Mouse (Mus musculus) left cerebral cortex, postnatal 14 days (tissue): ENCODE measurements around the gene Snrnp200. TPM values are rescaled to one million over a fixed set of nuclear protein-coding genes. Genes with fewer than 3 reads are reported as not detected.
"Not testable (repeated sequence)": the region's sequence is repeated elsewhere in the genome, so short reads cannot be mapped to it uniquely, and the experiment has no call there.

Experiments used
- DNase-seq, 2 experiments: peaks; one replicate each; pipeline ENCODE4 v3.0.0; 2021 to 2022; ENCODE audit warnings: low spot score in 2 of 2, mixed read lengths in 1 of 2
- intact Hi-C: fragments of 180-260 bp; cut with DNase I; formaldehyde crosslinking; loops from one replicate; pipeline ENCODE4 v1.15.1; 2025
- total RNA-seq, 2 experiments: library from RNA; stranded (reverse); gene quantifications; 2 replicates each; pipeline ENCODE4 v1.2.3; 2021

The Snrnp200 gene
- total RNA-seq, 2 experiments from 2014 or later, result 73.1 to 81.4 TPM

GRCm38 (mm10) chr2:127250291-127251008, 42.3 kb downstream of the Snrnp200 start:
- no peak for DNase-seq
- intact Hi-C loops, result no loop called here

DNA sequence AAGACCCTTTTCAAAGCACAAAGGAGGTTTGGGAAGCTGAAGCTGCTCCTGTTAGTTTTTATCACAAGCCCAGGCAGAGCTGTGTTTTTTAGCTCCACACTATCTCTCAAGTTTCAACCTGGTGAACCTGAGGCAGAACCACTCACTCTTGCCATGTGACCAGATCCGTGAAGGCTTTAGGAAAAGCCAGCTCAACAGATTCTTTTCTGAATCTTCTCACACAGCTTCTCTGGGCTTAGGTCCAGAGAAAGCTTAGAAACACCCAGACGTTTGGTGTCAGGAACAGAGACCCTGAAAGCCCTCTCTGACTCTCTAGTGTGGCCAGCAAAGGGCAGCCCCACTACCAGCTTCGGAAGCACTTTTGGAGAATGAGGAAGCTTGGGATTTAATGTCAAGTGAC, 43.3 kb downstream of the Snrnp200 start:
- no peak for DNase-seq
- intact Hi-C loops, result no loop called here

GRCm38 (mm10) chr2:127251880-127252527, 43.8 kb downstream of the Snrnp200 start:
- no peak for DNase-seq
- intact Hi-C loops, result no loop called here

DNA sequence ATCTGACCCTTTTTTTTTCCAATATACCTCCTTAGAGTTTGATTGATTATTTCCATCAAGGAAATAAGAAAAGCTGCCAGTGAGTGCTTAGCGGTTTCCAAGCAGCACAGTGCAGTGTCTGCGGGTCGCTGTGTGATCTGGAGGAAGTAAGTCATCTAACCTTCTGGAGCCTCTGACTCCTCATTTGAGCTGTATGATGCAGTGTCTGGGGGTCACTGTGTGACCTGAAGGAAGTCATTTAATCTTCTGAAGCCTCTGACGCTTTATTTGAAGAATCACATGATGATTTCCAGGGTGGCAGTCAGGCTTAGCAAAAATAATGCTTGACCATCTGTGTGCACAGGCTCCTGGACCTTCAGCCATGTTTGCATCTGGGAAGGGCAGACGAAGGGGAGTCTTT, 44.6 kb downstream of the Snrnp200 start:
- intact Hi-C loops, result no loop called here
- DNase-seq, result no peak

DNA sequence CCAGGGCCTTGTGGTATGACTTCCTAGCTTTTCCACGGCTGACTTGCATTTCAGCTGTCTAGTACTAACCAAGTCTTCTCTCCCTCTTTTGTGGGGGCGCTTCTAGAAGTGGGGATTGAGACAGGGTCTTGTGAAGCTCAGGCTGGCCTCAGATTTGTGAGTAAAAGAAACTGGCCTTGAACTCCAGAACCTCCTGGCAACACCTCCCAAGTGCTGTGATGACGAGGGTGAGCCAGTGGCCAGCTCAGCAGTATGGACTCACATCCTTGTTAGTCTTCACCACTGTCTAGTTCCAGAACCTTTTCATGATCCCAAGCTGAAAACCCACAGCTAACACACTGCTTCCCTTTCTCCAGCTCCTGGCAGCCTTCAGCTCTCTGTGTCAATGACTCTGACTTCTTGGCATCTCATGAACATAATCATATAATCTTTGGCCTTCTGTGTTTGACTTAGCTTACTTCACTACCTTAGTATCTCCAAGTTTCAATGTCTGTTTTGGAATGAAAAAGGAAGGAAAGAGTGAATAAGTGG, 46.5 kb downstream of the Snrnp200 start:
- no peak for DNase-seq
- intact Hi-C loops, result no loop called here

GRCm38 (mm10) chr2:127255294-127255693, 47.1 kb downstream of the Snrnp200 start:
- intact Hi-C loops, result no loop called here
- DNase-seq, result no peak

DNA sequence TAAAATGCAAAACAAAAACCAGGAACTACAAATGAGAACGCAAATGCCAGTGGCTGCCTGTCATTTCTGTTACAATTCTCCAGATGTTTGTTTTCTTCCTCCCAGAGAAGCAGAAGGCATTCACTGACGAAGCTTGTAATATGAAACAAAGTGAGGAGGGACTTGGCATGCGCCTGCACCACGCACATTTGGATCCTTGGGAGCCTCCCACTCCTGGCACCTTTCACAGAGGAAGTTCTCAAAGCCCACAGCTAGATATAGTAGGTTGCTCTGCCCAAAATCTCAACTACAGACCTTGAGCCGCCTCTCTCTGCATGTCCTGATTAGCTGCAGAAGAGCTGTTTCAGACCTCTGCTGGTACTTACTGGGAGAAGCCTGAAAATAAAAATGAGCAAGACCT, 51.2 kb downstream of the Snrnp200 start:
- no peak for DNase-seq
- intact Hi-C loops, result no loop called here

- DNase-seq, result no peak
- intact Hi-C loops, result no loop called here
These were observed 54.3 kb downstream of the Snrnp200 start for GRCm38 (mm10) chr2:127262480-127262879.

GRCm38 (mm10) chr2:127267854-127268253, 59.7 kb downstream of the Snrnp200 start:
- intact Hi-C loops, result no loop called here
- DNase-seq, result no peak

DNA sequence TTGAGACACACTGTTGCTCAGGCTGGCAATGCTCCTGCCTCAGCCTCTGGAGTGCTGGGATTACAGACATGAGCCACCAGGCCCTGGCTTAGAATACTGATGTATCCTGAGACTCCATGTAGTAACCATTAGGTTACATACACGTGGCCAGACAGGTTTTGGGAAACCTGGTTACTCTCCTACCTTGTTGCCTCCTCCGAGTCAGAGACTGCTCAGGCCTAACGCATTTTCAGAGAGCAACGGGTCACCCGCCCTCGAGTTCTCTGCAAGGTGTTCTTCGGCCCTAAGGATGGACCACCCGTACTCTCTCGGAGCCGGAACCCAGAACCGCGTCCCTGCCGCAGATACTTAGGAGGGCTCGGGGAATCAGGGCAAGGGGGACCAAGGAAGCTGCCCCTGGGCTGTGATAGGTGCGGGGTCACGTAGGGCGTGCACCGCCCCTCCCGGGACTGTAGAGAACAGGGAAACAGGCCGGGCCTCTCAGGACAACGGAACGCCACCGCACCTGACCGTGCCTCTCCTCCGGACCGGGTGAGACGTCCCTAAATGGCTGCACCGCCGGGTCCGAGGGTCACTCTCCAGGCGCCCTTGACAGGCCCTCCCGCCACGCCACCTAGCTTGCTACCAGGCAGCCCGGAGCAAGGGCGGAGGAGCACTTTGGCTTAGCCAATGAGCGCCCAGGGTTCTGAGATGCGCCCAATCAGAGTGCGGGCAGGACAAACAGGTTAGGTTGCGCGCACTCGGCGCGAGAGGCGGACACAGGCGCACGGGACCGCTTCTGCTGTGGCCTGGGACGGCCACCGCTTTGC, 61.5 kb downstream of the Snrnp200 start, which contains the start of gene Stard7:
Gene Stard7 (plus strand): TSS at position 728 of the 809 bp plus-strand sequence.
- intact Hi-C loops, result no loop called here
- peak; percentile 96 to 97 for DNase-seq

- peak; percentile 86 to 89 for DNase-seq
- intact Hi-C loops, result no loop called here
These were observed 62.3 kb downstream of the Snrnp200 start for GRCm38 (mm10) chr2:127270300-127271041.

DNA sequence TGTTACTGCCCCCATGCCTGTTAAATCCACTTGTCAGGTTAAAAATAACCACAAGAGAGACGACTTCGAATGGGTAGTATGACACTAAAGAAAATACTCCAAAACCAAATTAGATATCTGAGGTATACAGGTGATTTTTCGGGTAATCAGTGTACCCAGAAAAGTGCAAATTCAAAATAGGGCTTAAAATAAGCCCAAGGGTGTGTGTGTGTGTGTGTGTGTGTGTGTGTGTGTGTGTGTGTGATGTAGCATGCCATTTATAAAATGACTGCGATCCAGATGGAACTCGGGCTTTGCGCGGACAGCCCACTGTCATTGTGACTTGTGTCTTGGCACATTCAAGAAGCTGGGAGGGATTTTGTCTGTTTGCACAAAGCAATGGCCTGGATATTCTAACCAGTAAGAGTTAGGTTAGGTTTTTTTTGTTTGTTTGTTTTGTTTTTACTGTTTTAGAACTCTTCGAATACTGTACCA, 62.9 kb downstream of the Snrnp200 start:
- DNase-seq, result peak; percentile 48 to 72
- intact Hi-C loops, result no loop called here

- intact Hi-C loops, DNase-seq: not testable (repeated sequence)
These were observed 63.9 kb downstream of the Snrnp200 start for GRCm38 (mm10) chr2:127272049-127272448.

DNA sequence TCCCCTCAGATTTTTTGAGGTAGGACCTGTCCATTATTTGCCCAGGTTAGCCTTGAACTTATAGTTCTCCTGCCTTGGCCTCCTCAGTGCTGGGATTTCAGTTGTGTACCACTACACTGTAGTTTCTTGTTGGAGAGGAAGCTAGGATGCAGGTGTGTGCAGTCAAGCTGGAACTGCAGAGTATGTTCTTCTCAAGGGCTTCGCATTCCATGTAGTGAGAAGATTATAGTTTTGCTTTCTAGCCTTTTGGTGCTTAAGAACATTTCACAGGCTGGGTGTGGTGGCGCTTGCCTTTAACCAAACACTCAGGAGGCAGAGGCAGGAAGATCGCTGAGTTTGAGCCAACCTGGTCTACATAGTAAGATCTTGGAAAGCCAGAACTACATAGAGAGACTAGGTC, 64.6 kb downstream of the Snrnp200 start:
- intact Hi-C loops, result no loop called here
- DNase-seq, result no peak

- DNase-seq, result no peak
- intact Hi-C loops, result no loop called here
These were observed 66.4 kb downstream of the Snrnp200 start for GRCm38 (mm10) chr2:127274590-127274989.

DNA sequence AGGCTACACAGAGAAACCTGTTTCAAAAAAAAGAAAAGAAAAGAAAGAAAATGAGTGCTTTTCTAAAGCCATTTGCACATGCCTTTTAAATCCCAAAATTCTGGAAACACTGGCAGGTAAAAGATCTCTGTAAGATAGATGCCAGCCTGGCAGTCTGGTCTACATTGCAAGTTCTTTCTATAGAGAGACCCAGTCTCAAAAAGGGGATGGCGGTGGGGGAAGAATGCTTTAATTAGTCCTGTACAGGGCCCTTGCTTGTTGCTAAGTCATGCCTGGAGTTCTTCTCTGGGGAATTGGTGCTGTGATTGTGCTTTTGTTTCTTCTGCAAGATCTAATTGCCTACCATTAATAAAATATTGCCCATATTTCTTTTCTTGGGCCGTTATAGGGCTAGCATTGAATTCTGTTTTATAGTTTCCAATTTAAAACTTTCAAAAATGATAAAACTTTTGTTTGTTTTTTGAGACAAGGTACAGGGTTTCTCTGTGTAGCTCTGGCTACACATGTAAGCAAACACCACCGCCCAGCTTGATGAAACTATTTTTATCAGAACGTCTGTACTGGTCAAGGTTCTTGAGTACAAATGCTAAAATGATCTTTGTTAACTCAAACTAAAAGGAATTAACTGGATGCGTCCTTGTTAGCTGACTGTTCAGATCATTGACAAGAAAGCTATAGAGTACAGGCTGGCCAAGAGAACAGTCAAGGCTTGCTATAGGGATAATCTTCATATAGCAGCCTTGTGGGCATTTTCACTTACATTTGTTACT, 67.5 kb downstream of the Snrnp200 start:
- intact Hi-C loops, result no loop called here
- DNase-seq, result no peak

DNA sequence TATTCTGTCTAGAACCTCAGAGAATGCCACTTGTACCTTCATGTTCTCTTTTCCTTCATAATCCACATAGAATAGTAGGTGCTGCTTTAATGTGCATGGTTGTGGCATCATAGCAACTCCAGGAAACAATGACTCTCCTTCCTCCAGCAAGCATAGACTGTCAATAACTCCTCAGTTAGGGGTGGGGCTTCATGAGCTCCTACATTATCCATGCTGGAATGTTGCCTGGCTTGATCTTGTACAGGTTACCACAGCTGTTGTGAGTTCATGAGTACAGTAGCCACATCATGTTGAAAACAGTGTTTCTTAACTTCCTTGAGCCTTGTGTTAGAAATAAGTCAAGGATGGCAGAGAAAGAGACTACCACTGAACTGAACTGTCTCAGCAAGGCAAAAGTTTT, 70.0 kb downstream of the Snrnp200 start:
- DNase-seq, result no peak
- intact Hi-C loops, result no loop called here
